In the genomic region with DNA sequence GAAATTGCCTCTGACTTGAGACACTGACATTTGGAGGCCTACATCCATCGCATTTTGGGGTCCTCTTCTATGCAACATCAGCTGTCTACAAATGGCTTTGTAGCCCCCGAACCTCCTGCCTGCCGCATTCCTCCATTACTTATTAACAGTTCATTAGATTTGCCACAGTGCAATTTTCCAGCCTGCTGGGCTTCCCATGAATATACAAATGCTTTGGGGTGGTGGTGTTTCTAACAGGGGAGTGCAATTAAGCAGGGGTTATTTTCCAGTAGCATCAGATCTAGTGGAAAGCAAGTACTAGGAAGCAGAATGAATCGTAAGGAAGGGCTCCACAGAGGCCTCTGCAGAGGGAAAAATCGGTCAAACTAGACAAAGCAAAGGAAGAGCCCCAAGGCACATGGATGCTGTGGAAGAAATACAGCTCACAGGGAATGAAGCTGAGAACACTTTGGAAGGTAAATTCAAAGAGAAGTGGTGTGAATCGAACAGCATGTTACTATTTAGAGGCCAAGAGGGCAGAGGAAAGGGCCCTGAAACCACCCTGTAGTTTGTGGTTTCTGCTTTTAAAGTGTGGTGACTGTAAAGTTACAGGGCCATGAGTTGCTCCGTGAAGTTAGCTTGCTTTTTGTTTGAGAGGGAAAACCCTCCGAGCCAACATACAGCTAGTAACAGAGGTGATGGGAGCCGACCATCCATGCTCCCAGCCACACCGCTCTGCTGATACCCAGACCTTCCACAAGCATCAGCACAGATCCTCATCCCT, we compare ENCODE assay signal across 15 mouse cellular contexts.
A peak's percentile ranks its signal among the peaks of the same experiment; 100 is the strongest.
DNase-seq lines count a peak whose midpoint lies in the region; ATAC-seq and TF ChIP-seq lines count a peak whose summit lies in the region.
"Had no signal": no experiment of that assay in that cellular context is flagged by ENCODE, and none has a peak within 500 bp of the region (broad histone marks: within the 10 kb centered on the region; RNA-seq: fewer than 3 reads in every experiment).

No protein-coding gene starts in this region.

- no peaks in the 10 kb centered on the region for H3K36me3 ChIP-seq in forebrain, embryonic 10.5 days (replicated peaks)
- H3K36me3 ChIP-seq in forebrain, postnatal 0 days (ENCODE audit: insufficient read depth), result no peaks in the 10 kb centered on the region
- H3K36me3 ChIP-seq in midbrain, postnatal 0 days (ENCODE audit: insufficient read depth, low read length), result no peaks in the 10 kb centered on the region
- H3K36me3 ChIP-seq in heart, embryonic 12.5 days, result no peaks in the 10 kb centered on the region
- H3K36me3 ChIP-seq: embryonic facial prominence, embryonic 13.5 days; heart, embryonic 10.5 days; neural tube, embryonic 12.5 days had no signal

- H3K4me2 ChIP-seq in forebrain, postnatal 0 days (ENCODE audit: low read depth), result no peak overlapping the region
- no peak overlapping the region for H3K4me2 ChIP-seq in midbrain, postnatal 0 days (ENCODE audit: low read depth, low read length, poor library complexity, severe bottlenecking)
- no peak overlapping the region for H3K4me2 ChIP-seq in heart, embryonic 12.5 days
- H3K4me2 ChIP-seq: embryonic facial prominence, embryonic 13.5 days; neural tube, embryonic 12.5 days had no signal

- 44% methylated on average over 10 of the region's 10 CpGs for WGBS in forebrain, embryonic 10.5 days
- WGBS in forebrain, postnatal 0 days, result 32% methylated on average over 10 of the region's 10 CpGs
- WGBS in midbrain, postnatal 0 days, result 59% methylated on average over 10 of the region's 10 CpGs
- 66% methylated on average over 10 of the region's 10 CpGs for WGBS in heart, embryonic 12.5 days

- H3K4me3 ChIP-seq in forebrain, embryonic 10.5 days, result no peak overlapping the region
- H3K4me3 ChIP-seq in forebrain, postnatal 0 days (ENCODE audit: low read depth, low read length), result no peak overlapping the region
- H3K4me3 ChIP-seq in midbrain, postnatal 0 days (ENCODE audit: low read depth, low read length), result no peak overlapping the region
- H3K4me3 ChIP-seq in heart, embryonic 12.5 days, result no peak overlapping the region
- H3K4me3 ChIP-seq: embryonic facial prominence, embryonic 13.5 days; heart, embryonic 10.5 days; left cerebral cortex, adult 2 months; neural tube, embryonic 12.5 days had no signal

- H3K27ac ChIP-seq in forebrain, embryonic 10.5 days, result peak overlapping the region; percentile 69
- H3K27ac ChIP-seq in forebrain, postnatal 0 days (ENCODE audit: low read depth, low read length), result no peak overlapping the region
- no peak overlapping the region for H3K27ac ChIP-seq in midbrain, postnatal 0 days (ENCODE audit: low read depth, low read length)
- no peak overlapping the region for H3K27ac ChIP-seq in heart, embryonic 12.5 days (ENCODE audit: poor library complexity, severe bottlenecking)
- H3K27ac ChIP-seq: embryonic facial prominence, embryonic 13.5 days; heart, embryonic 10.5 days; left cerebral cortex, adult 2 months; neural tube, embryonic 12.5 days had no signal

- H3K4me1 ChIP-seq in forebrain, embryonic 10.5 days, result peaks cover 47% of the 10 kb centered on the region
- no peaks in the 10 kb centered on the region for H3K4me1 ChIP-seq in forebrain, postnatal 0 days (ENCODE audit: insufficient read depth)
- no peaks in the 10 kb centered on the region for H3K4me1 ChIP-seq in midbrain, postnatal 0 days (ENCODE audit: insufficient read depth, low read length)
- no peaks in the 10 kb centered on the region for H3K4me1 ChIP-seq in heart, embryonic 12.5 days (replicated peaks)
- H3K4me1 ChIP-seq: heart, embryonic 10.5 days had no signal

- H3K9ac ChIP-seq in forebrain, postnatal 0 days, result no peak overlapping the region
- H3K9ac ChIP-seq in midbrain, postnatal 0 days (replicated peaks; ENCODE audit: low read length, poor library complexity, severe bottlenecking), result no peak overlapping the region
- no peak overlapping the region for H3K9ac ChIP-seq in heart, embryonic 12.5 days
- H3K9ac ChIP-seq: embryonic facial prominence, embryonic 13.5 days; neural tube, embryonic 12.5 days had no signal

- DNase-seq in forebrain, embryonic 10.5 days (ENCODE audit: extremely low spot score, low spot score), result peak; percentile 28
- DNase-seq in forebrain, postnatal 0 days, result no peak
- DNase-seq in embryo, embryonic 9.5 days (ENCODE audit: extremely low spot score), result peak; percentile 19
- DNase-seq in kidney, adult 8-10 months, result peak; percentile 15 to 45
- peak; percentile 15 for DNase-seq in midbrain, postnatal 0 days (ENCODE audit: low spot score)
- DNase-seq in adrenal gland, postnatal 36 days, result no peak
- DNase-seq in cerebellum, postnatal 36 days, result no peak
- DNase-seq: liver; lung, postnatal 10 days; right cerebral cortex, postnatal 4 days had no signal

- ATAC-seq in forebrain, postnatal 0 days, result no peak
- ATAC-seq in midbrain, postnatal 0 days (ENCODE audit: low FRiP score), result no peak
- no peak for ATAC-seq in heart, embryonic 12.5 days (ENCODE audit: insufficient number of reproducible peaks, low FRiP score)

- no peak for TF ChIP-seq CTCF in forebrain, postnatal 0 days (IDR thresholded peaks at IDR 0.05; ENCODE audit: low read depth)
- TF ChIP-seq CTCF in midbrain, postnatal 0 days (IDR thresholded peaks at IDR 0.05), result no peak

- peaks cover 25% of the 10 kb centered on the region for H3K27me3 ChIP-seq in forebrain, embryonic 10.5 days (ENCODE audit: poor library complexity, severe bottlenecking)
- no peaks in the 10 kb centered on the region; the same call in 1 of the 2 replicates for H3K27me3 ChIP-seq in forebrain, postnatal 0 days (ENCODE audit: insufficient read depth, low read length)
- no peaks in the 10 kb centered on the region for H3K27me3 ChIP-seq in midbrain, postnatal 0 days (ENCODE audit: insufficient read depth, low read length)
- H3K27me3 ChIP-seq in heart, embryonic 12.5 days (replicated peaks), result peaks cover 5% of the 10 kb centered on the region; the same call in 1 of the 2 replicates
- H3K27me3 ChIP-seq: embryonic facial prominence, embryonic 13.5 days; neural tube, embryonic 12.5 days had no signal

- no peaks in the 10 kb centered on the region for H3K9me3 ChIP-seq in forebrain, embryonic 10.5 days
- H3K9me3 ChIP-seq in forebrain, postnatal 0 days (ENCODE audit: low read length), result no peaks in the 10 kb centered on the region
- no peaks in the 10 kb centered on the region for H3K9me3 ChIP-seq in midbrain, postnatal 0 days (ENCODE audit: low read length)
- H3K9me3 ChIP-seq in heart, embryonic 12.5 days (replicated peaks), result no peaks in the 10 kb centered on the region
- H3K9me3 ChIP-seq: embryonic facial prominence, embryonic 13.5 days; heart, embryonic 10.5 days; neural tube, embryonic 12.5 days had no signal

Comparison
In these comparisons a context has a peak if more than half of its experiments do, and no peak if none do; other contexts are left out.
1. DNase-seq: peak in forebrain, embryonic 10.5 days (single experiment), embryo, embryonic 9.5 days (single experiment), kidney, adult 8-10 months (2 of 2) and midbrain, postnatal 0 days (single experiment); none in forebrain, postnatal 0 days (single experiment), adrenal gland, postnatal 36 days (0 of 2) and cerebellum, postnatal 36 days (0 of 2).